Mouse (Mus musculus) naive thymus-derived CD4-positive, alpha-beta T cell, adult 5 months (primary cell): ENCODE measurements around the gene Gm36028. TPM values are rescaled to one million over a fixed set of nuclear protein-coding genes. Genes with fewer than 3 reads are reported as not detected.

ENCODE experiments used
- polyA plus RNA-seq: library from polyadenylated mRNA; unstranded; fragments of 100-300 nt; shearing (Covaris generic); gene quantifications from one replicate; pipeline ENCODE4 v1.2.1, GENCODE M21; 2017

The Gm36028 gene
- not detected for polyA plus RNA-seq

DNA sequence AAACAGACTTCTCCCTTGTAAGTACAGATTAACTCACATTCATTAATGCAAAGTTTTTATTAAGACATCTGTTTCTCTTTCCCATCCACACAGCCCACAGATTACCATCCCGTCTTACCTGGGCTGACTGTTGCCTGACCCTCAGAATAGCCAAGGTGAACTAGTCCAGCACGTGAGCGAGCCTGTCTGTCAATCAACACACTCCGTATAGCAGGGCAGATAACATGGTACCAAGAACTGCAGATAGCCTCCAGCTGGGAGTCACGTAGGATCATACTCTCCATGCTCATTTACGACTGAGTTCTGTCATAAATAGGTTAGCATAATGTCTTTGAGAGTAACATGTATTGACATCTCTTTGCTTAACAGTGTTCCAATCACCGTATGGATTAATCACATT is at the start of gene Gm36028:
Gm36028 (minus strand) TSS at position 118 of the 400 bp plus-strand sequence.

DNA sequence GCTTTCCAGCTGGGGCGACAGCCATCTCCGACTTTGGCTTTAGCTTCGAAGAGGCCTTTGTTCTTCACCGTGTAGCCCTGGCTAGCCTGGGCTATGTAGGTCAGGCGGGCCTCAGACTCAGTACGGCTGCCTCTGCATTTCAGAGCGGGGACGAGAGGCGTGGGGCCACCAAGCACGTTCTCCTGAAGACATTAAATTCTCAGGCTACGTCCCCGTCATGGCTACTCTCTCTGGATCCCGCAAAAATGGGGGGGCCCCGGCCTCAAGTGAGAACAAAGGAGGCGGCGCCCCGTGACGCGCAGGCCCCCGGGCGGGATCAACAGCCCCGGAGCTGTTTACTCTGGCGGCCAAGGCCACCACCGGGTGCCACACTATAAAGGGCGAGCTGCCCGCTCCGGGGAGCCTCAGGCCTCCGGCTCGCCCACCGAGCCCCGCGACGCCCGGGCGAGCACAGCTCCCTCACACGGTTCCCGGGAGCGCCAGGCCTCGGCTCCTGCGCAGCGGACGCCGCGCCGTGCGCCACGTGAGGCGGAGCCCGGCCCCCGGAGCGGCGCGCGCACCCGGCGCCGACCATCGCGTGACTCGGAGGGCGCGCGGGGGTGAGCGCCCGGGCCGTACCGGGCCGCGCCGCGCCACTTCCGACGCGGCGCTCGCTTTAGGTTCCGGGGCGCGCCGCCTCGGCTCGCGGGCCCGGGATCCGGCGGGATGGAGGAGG is 7.0 kb upstream of the Gm36028 start, which contains the start of gene Lrrc58:
Lrrc58 (plus strand) TSS at position 599 of the 715 bp plus-strand sequence.

Other genes starting within 250 kb of the Gm36028 start
- gene Ndufb4, start 206.7 kb downstream of the Gm36028 start, polyA plus RNA-seq = 28.7 TPM
- not detected for gene Fstl1, start 84.3 kb downstream of the Gm36028 start, polyA plus RNA-seq
- gene Lrrc58, start 7.2 kb upstream of the Gm36028 start, polyA plus RNA-seq = 22.0 TPM
- gene Gpr156, start 55.4 kb upstream of the Gm36028 start, polyA plus RNA-seq = not detected
- 93.3 TPM for gene Gsk3b, start 227.9 kb upstream of the Gm36028 start, polyA plus RNA-seq